Mouse (Mus musculus) lung, postnatal 0 days (tissue): ENCODE measurements around the gene Mkrn1. TPM values are rescaled to one million over a fixed set of nuclear protein-coding genes. Genes with fewer than 3 reads are reported as not detected.

ENCODE experiments used
- ATAC-seq: fragments of 200-750 bp; cut with Nextera tagmentation; 2 replicates; pipeline ENCODE4 v1.8.0; 2017; ENCODE audit warnings: moderate library complexity
- DNase-seq: peaks from one replicate; pipeline ENCODE4 v3.0.0-alpha.2; 2016; ENCODE audit warnings: low spot score
- H3K27ac ChIP-seq: fragments of 300-500 bp; sonication (generic); 2 replicates; pipeline ENCODE4 v1.5.1; 2014; ENCODE audit warnings: antibody characterized with exemption, mild to moderate bottlenecking, low read length, mixed read lengths
- H3K27me3 ChIP-seq: fragments of 300-500 bp; sonication (generic); replicated peaks from 2 replicates; pipeline ENCODE4 v1.6.1; 2014; ENCODE audit warnings: low read length, mixed read lengths; ENCODE audit not compliant: insufficient read depth
- H3K36me3 ChIP-seq: fragments of 300-500 bp; sonication (generic); 2 replicates; pipeline ENCODE4 v1.6.1; 2014; ENCODE audit warnings: low read length, mixed read lengths; ENCODE audit not compliant: insufficient read depth
- H3K4me1 ChIP-seq: fragments of 300-500 bp; sonication (generic); 2 replicates; pipeline ENCODE4 v1.6.1; 2014; ENCODE audit warnings: antibody characterized with exemption, low read depth, low read length, mixed read lengths; ENCODE audit not compliant: insufficient read depth
- H3K4me2 ChIP-seq: fragments of 300-500 bp; sonication (generic); replicated peaks from 2 replicates; pipeline ENCODE4 v1.6.1; 2014; ENCODE audit warnings: low read depth, mild to moderate bottlenecking, low read length, moderate library complexity, mixed read lengths
- H3K4me3 ChIP-seq: fragments of 300-500 bp; sonication (generic); 2 replicates; pipeline ENCODE4 v1.5.1; 2014; ENCODE audit warnings: low read depth, low read length
- H3K9ac ChIP-seq: fragments of 300-500 bp; sonication (generic); replicated peaks from 2 replicates; pipeline ENCODE4 v1.6.1; 2014; ENCODE audit warnings: low read depth, mild to moderate bottlenecking
- H3K9me3 ChIP-seq: fragments of 300-500 bp; sonication (generic); 2 replicates; pipeline ENCODE4 v1.6.1; 2016; ENCODE audit warnings: low read length, mixed read lengths
- CTCF ChIP-seq: IDR thresholded peaks from 2 replicates; pipeline ENCODE4 v1.5.1; 2016; ENCODE audit warnings: antibody characterized with exemption, mild to moderate bottlenecking
- EP300 ChIP-seq: IDR thresholded peaks from 2 replicates; pipeline ENCODE4 v1.6.1; 2016; ENCODE audit warnings: antibody characterized with exemption, mild to moderate bottlenecking, control low read depth
- WGBS: fragments of 180-500 bp; shearing (Covaris S2); extraction: QIAGEN DNeasy Blood & Tissue Kit; methylation state at CpG from one replicate; pipeline ENCODE4 v1.1.7; 2014; 5-methylcytosine and 5-hydroxymethylcytosine counted together
- polyA plus RNA-seq: library from polyadenylated mRNA; unstranded; fragments of >200 nt; fragmentation: Nextera tagmentation; extraction: Ambion mirVana; gene quantifications from 2 replicates; pipeline ENCODE4 v1.2.1, GENCODE M21; 2015

Gene Mkrn1
- polyA plus RNA-seq, 1 experiment from 2014 or later = 125 TPM

GRCm38 (mm10) chr6:39414106-39414505 lies 6.2 kb downstream of the Mkrn1 start:
- Histone ChIP-seq H3K4me2 (no peak overlapping the region), H3K27me3 (no peaks in the 10 kb centered on the region), H3K36me3 (no peaks in the 10 kb centered on the region), H3K9ac (no peak overlapping the region), H3K27ac (no peak overlapping the region), H3K9me3 (no peaks in the 10 kb centered on the region), H3K4me1 (peaks cover 2% of the 10 kb centered on the region; the same call in 1 of the 2 replicates), H3K4me3 (no peak overlapping the region)
- DNase-seq (no peak), ATAC-seq (no peak)
- WGBS = 88% methylated on average over 1 of the region's 1 CpGs
- no peak for TF ChIP-seq EP300
- peak; percentile 26 for TF ChIP-seq CTCF

GRCm38 (mm10) chr6:39406480-39406879 lies 13.8 kb downstream of the Mkrn1 start:
- TF ChIP-seq EP300 = no peak
- TF ChIP-seq CTCF = no peak
- no peaks in the 10 kb centered on the region for H3K9me3 ChIP-seq
- H3K4me1 ChIP-seq = no peaks in the 10 kb centered on the region
- 0 out of 2 replicates have a peak, but pooled peaks cover 6% of the 10 kb centered on the region for H3K36me3 ChIP-seq
- H3K4me3 ChIP-seq = no peak overlapping the region
- no peak overlapping the region for H3K4me2 ChIP-seq
- no peak overlapping the region for H3K9ac ChIP-seq
- no peak overlapping the region for H3K27ac ChIP-seq
- DNase-seq = no peak
- no peak for ATAC-seq
- 82% methylated on average over 5 of the region's 5 CpGs for WGBS
- no peaks in the 10 kb centered on the region for H3K27me3 ChIP-seq

- ATAC-seq = no peak
- H3K27ac ChIP-seq = no peak overlapping the region
- no peaks in the 10 kb centered on the region for H3K4me1 ChIP-seq
- 56% methylated on average over 2 of the region's 2 CpGs for WGBS
- H3K4me2 ChIP-seq = no peak overlapping the region
- H3K27me3 ChIP-seq = no peaks in the 10 kb centered on the region
- H3K9ac ChIP-seq = no peak overlapping the region
- H3K9me3 ChIP-seq = no peaks in the 10 kb centered on the region
- H3K36me3 ChIP-seq = peaks cover 12% of the 10 kb centered on the region; the same call in 1 of the 2 replicates
- no peak overlapping the region for H3K4me3 ChIP-seq
- TF ChIP-seq CTCF = no peak
- no peak for TF ChIP-seq EP300
- no peak for DNase-seq
These were observed 17.1 kb downstream of the Mkrn1 start for GRCm38 (mm10) chr6:39403136-39403535.

GRCm38 (mm10) chr6:39400343-39400742 lies 19.9 kb downstream of the Mkrn1 start:
- Histone ChIP-seq H3K4me2 (no peak overlapping the region), H3K36me3 (peaks cover 16% of the 10 kb centered on the region; the same call in 1 of the 2 replicates), H3K9ac (no peak overlapping the region), H3K9me3 (no peaks in the 10 kb centered on the region), H3K27ac (no peak overlapping the region), H3K4me1 (no peaks in the 10 kb centered on the region), H3K27me3 (no peaks in the 10 kb centered on the region), H3K4me3 (no peak overlapping the region)
- DNase-seq = peak; percentile 64
- TF ChIP-seq CTCF = peak; percentile 86
- no peak for TF ChIP-seq EP300
- 66% methylated on average over 7 of the region's 7 CpGs for WGBS
- peak; percentile 46; the same call in 1 of the 2 replicates for ATAC-seq

- no peak overlapping the region for H3K27ac ChIP-seq
- H3K36me3 ChIP-seq = peaks cover 10% of the 10 kb centered on the region; the same call in 1 of the 2 replicates
- H3K9ac ChIP-seq = no peak overlapping the region
- no peak overlapping the region for H3K4me2 ChIP-seq
- H3K4me3 ChIP-seq = no peak overlapping the region
- DNase-seq = no peak
- no peaks in the 10 kb centered on the region for H3K27me3 ChIP-seq
- WGBS = 90% methylated on average over 9 of the region's 9 CpGs
- no peak for ATAC-seq
- no peak for TF ChIP-seq EP300
- no peak for TF ChIP-seq CTCF
- no peaks in the 10 kb centered on the region for H3K4me1 ChIP-seq
- no peaks in the 10 kb centered on the region for H3K9me3 ChIP-seq
These were observed 21.9 kb downstream of the Mkrn1 start for GRCm38 (mm10) chr6:39398342-39398741.

- WGBS = 93% methylated on average over 6 of the region's 6 CpGs
- ATAC-seq = no peak
- no peak for TF ChIP-seq EP300
- no peak for TF ChIP-seq CTCF
These were observed 23.2 kb downstream of the Mkrn1 start for GRCm38 (mm10) chr6:39397046-39397445.

GRCm38 (mm10) chr6:39395916-39396315 lies 24.3 kb downstream of the Mkrn1 start:
- H3K9me3 ChIP-seq = no peaks in the 10 kb centered on the region
- DNase-seq (no peak), ATAC-seq (no peak)
- H3K9ac ChIP-seq = no peak overlapping the region
- no peaks in the 10 kb centered on the region for H3K27me3 ChIP-seq
- H3K4me3 ChIP-seq = no peak overlapping the region
- WGBS = 60% methylated on average over 4 of the region's 4 CpGs
- peaks cover 10% of the 10 kb centered on the region; the same call in 1 of the 2 replicates for H3K36me3 ChIP-seq
- TF ChIP-seq CTCF (no peak), EP300 (no peak)
- H3K4me2 ChIP-seq = no peak overlapping the region
- no peak overlapping the region for H3K27ac ChIP-seq
- H3K4me1 ChIP-seq = no peaks in the 10 kb centered on the region

More at GRCm38 (mm10) chr6:39397046-39397445, 23.2 kb downstream of the Mkrn1 start:
- Histone ChIP-seq H3K9me3 (no peaks in the 10 kb centered on the region), H3K27me3 (no peaks in the 10 kb centered on the region), H3K9ac (no peak overlapping the region), H3K4me1 (no peaks in the 10 kb centered on the region), H3K4me3 (no peak overlapping the region), H3K4me2 (no peak overlapping the region), H3K27ac (no peak overlapping the region), H3K36me3 (peaks cover 10% of the 10 kb centered on the region; the same call in 1 of the 2 replicates)
- no peak for DNase-seq
